Mouse (Mus musculus): ENCODE measurements around the gene Scn5a. TPM values are rescaled to one million over a fixed set of nuclear protein-coding genes. Genes with fewer than 3 reads are reported as not detected.

Gene Scn5a
- polyA plus RNA-seq, 1 experiment from 2014 or later = 0.22 TPM

DNA sequence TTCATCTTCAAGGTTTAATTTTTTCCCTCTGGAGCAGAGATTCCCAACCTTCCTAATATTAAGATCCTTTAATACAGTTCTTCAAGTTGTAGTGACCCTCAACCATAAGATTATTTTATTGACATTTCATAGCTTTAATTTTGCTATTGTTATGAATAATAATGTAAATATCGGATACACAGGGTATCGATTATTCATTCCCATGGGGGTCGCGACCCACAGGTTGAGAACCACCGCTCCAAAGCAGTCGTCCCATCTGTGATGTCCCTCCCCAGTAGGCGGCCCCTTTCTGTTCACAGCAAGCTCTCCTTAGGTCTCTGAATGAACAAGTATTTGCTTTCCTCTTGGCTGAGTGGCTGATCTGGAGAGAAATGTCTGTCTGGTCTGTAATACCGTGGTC lies 10.8 kb upstream of the Scn5a start:
- peaks cover 2% of the 10 kb centered on the region; the same call in 1 of the 2 replicates for H3K4me1 ChIP-seq (replicated peaks; ENCODE audit: control insufficient read depth, insufficient read depth, low read length)
- no peak overlapping the region for H3K27ac ChIP-seq (ENCODE audit: low read depth, low read length)
- no peak for ATAC-seq (ENCODE audit: low FRiP score)
- no peaks in the 10 kb centered on the region for H3K36me3 ChIP-seq (ENCODE audit: control insufficient read depth, insufficient read depth, low read length)
- DNase-seq (ENCODE audit: low spot score) = no peak
- WGBS = 90% methylated on average over 8 of the region's 8 CpGs
- H3K9me3 ChIP-seq (ENCODE audit: control insufficient read depth, low read length) = no peaks in the 10 kb centered on the region
- peaks cover 2% of the 10 kb centered on the region; the same call in 1 of the 2 replicates for H3K27me3 ChIP-seq (ENCODE audit: control insufficient read depth, insufficient read depth, low read length)
- no peak overlapping the region for H3K9ac ChIP-seq (ENCODE audit: low read depth, low read length)
- no peak overlapping the region for H3K4me3 ChIP-seq (ENCODE audit: low read depth, low read length)
- no peak overlapping the region for H3K4me2 ChIP-seq (replicated peaks; ENCODE audit: low read depth, low read length)

DNA sequence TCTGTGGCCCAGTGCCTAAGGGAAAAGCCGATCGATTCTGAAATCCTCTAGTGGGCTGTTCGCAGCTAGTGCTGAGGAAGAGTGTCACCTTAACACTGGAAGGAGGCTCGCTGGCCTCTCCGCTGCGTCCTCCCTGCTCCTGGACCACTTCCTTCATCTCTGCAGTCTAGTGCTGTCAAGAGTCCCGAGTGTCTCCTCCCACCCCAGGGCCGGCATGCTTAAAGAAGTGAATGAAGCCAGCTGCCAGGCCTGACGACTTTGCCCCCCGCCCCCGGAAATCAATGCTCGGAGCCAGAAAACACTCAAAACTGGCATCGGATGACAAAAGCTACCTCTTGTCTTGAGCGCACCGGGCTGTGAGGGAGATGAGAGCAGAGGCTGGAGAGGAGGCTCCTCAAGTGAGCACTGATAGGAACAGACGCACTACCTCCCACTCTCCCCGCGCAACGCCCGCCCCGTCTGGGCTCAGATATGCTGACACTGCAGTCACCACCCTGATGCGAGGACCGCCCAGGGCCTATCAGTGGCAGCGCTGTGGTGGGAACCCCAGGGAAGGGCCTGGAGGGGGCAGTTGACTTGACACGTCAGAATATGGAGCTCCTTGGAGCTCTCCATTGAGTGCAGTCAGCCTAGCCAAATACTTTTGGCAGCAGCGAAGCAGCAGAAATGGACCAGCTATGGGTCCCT lies 10.1 kb upstream of the Scn5a start:
- Histone ChIP-seq H3K36me3 (ENCODE audit: control insufficient read depth, insufficient read depth, low read length) (no peaks in the 10 kb centered on the region), H3K27me3 (ENCODE audit: control insufficient read depth, insufficient read depth, low read length) (peaks cover 2% of the 10 kb centered on the region; the same call in 1 of the 2 replicates), H3K4me2 (replicated peaks; ENCODE audit: low read depth, low read length) (no peak overlapping the region; the same call in 1 of the 2 replicates)

DNA sequence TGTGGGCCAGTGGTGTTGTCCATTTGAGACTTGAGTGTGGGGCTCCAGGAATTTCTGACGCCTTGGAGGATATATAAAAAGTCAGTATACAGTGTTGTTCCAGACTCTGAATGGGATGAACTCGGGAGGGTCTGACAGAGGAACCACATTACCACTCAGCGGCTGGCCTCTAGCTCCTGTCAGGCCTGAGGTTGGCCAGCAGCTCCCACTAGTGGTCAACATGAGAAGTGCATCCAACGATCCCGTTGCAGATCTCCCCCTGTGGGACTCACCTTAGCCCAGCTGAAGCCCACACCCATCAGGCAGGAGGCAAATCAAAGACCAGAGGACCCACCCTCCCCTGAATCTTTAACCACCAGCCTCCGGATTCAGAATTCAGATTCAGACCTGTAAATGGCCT lies 1.9 kb upstream of the Scn5a start:
- H3K27me3 ChIP-seq (ENCODE audit: control insufficient read depth, insufficient read depth, low read length) = peaks cover 51% of the 10 kb centered on the region
- no peak overlapping the region for H3K27ac ChIP-seq (ENCODE audit: low read depth, low read length)
- no peak overlapping the region for H3K9ac ChIP-seq (ENCODE audit: low read depth, low read length)
- no peaks in the 10 kb centered on the region for H3K9me3 ChIP-seq (ENCODE audit: control insufficient read depth, low read length)
- H3K4me3 ChIP-seq (ENCODE audit: low read depth, low read length) = no peak overlapping the region
- no peak overlapping the region for H3K4me2 ChIP-seq (replicated peaks; ENCODE audit: low read depth, low read length)
- ATAC-seq (ENCODE audit: low FRiP score) (0 out of 2 replicates have a peak, but pooled peaks have one; percentile 32), DNase-seq (ENCODE audit: low spot score) (peak; percentile 89)
- H3K4me1 ChIP-seq (replicated peaks; ENCODE audit: control insufficient read depth, insufficient read depth, low read length) = peaks cover 11% of the 10 kb centered on the region; the same call in 1 of the 2 replicates
- under 1% methylated on average over 6 of the region's 6 CpGs for WGBS
- no peaks in the 10 kb centered on the region for H3K36me3 ChIP-seq (ENCODE audit: control insufficient read depth, insufficient read depth, low read length)

More for the DNA sequence above, 10.1 kb upstream of the Scn5a start:
- Histone ChIP-seq H3K9ac (ENCODE audit: low read depth, low read length) (no peak overlapping the region), H3K4me1 (replicated peaks; ENCODE audit: control insufficient read depth, insufficient read depth, low read length) (peaks cover 2% of the 10 kb centered on the region; the same call in 1 of the 2 replicates), H3K9me3 (ENCODE audit: control insufficient read depth, low read length) (no peaks in the 10 kb centered on the region), H3K4me3 (ENCODE audit: low read depth, low read length) (no peak overlapping the region), H3K27ac (ENCODE audit: low read depth, low read length) (no peak overlapping the region)
- DNase-seq (ENCODE audit: low spot score) = no peak
- WGBS = 36% methylated on average over 26 of the region's 26 CpGs
- ATAC-seq (ENCODE audit: low FRiP score) = no peak

DNA sequence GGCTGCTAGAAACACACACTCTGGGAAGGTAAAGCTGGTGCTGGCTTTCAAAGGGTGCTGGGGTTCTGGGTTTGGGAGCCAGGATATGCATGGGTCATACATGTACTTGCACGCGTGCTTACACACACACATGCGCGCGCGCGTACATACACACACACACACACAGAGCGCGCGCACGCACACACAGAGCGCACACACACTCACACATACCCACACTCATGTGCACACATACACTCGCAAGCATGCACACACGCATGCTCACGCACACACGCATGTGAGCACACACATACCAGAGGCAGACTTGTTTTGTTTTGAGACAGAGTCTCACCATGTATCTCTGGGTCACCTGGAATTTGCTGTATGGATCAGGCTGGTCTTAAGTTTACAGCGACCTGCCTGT lies 1.4 kb upstream of the Scn5a start:
- no peak overlapping the region for H3K9ac ChIP-seq (ENCODE audit: low read depth, low read length)
- 86% methylated on average over 17 of the region's 17 CpGs for WGBS
- H3K4me3 ChIP-seq (ENCODE audit: low read depth, low read length) = no peak overlapping the region
- H3K4me1 ChIP-seq (replicated peaks; ENCODE audit: control insufficient read depth, insufficient read depth, low read length) = peaks cover 11% of the 10 kb centered on the region; the same call in 1 of the 2 replicates
- H3K9me3 ChIP-seq (ENCODE audit: control insufficient read depth, low read length) = no peaks in the 10 kb centered on the region
- no peak for ATAC-seq (ENCODE audit: low FRiP score)
- no peak for DNase-seq (ENCODE audit: low spot score)
- H3K27me3 ChIP-seq (ENCODE audit: control insufficient read depth, insufficient read depth, low read length) = peaks cover 56% of the 10 kb centered on the region
- H3K27ac ChIP-seq (ENCODE audit: low read depth, low read length) = no peak overlapping the region
- no peaks in the 10 kb centered on the region for H3K36me3 ChIP-seq (ENCODE audit: control insufficient read depth, insufficient read depth, low read length)
- no peak overlapping the region for H3K4me2 ChIP-seq (replicated peaks; ENCODE audit: low read depth, low read length)

DNA sequence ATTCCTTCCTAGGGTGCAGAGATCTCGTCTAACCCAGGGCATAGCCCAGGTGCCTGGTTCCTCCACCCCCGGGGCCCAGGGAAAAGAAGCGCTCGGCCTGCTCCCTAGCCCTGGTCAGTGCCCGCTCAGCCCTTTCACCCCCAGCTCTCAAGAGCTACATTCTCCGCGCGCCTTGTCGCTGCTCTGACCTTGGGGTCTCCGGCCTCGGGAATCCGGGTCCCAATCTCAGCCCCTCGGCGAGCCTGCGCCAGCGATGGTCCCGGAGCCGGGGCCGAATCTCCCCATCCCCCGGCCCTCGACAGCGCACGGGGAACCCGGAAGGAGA lies 543 bp downstream of the Scn5a start:
- no peak for ATAC-seq (ENCODE audit: low FRiP score)
- peaks cover 11% of the 10 kb centered on the region; the same call in 1 of the 2 replicates for H3K4me1 ChIP-seq (replicated peaks; ENCODE audit: control insufficient read depth, insufficient read depth, low read length)
- peak overlapping the region; percentile 47 for H3K4me3 ChIP-seq (ENCODE audit: low read depth, low read length)
- no peaks in the 10 kb centered on the region for H3K36me3 ChIP-seq (ENCODE audit: control insufficient read depth, insufficient read depth, low read length)
- peak overlapping the region; percentile 86 for H3K4me2 ChIP-seq (replicated peaks; ENCODE audit: low read depth, low read length)
- H3K9me3 ChIP-seq (ENCODE audit: control insufficient read depth, low read length) = no peaks in the 10 kb centered on the region
- 0% methylated on average over 23 of the region's 24 CpGs for WGBS
- no peak overlapping the region for H3K9ac ChIP-seq (ENCODE audit: low read depth, low read length)
- DNase-seq (ENCODE audit: low spot score) = no peak
- H3K27ac ChIP-seq (ENCODE audit: low read depth, low read length) = no peak overlapping the region
- H3K27me3 ChIP-seq (ENCODE audit: control insufficient read depth, insufficient read depth, low read length) = peaks cover 75% of the 10 kb centered on the region

DNA sequence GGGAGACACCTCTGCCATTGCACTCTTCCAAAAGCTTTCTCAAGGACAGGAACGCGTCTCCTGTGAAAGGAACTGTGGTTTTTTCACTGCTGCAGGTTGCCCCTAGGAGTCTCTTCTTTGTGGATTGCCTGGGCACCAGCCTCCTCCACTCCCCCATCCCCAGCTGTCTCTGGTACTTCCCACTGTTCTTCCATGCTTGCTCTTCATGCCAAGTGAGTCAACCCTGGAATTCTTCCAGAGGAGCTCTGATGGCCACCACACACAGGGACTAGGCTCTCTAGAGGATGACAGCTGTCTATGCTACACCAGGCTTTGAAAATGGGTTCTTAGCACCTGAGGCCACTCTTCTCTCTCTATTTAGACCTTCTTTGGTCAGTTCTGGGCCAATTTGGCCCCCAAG lies 1.8 kb downstream of the Scn5a start:
- no peak overlapping the region for H3K4me3 ChIP-seq (ENCODE audit: low read depth, low read length)
- H3K9ac ChIP-seq (ENCODE audit: low read depth, low read length) = no peak overlapping the region
- peaks cover 11% of the 10 kb centered on the region; the same call in 1 of the 2 replicates for H3K4me1 ChIP-seq (replicated peaks; ENCODE audit: control insufficient read depth, insufficient read depth, low read length)
- DNase-seq (ENCODE audit: low spot score) = no peak
- H3K27me3 ChIP-seq (ENCODE audit: control insufficient read depth, insufficient read depth, low read length) = peaks cover 88% of the 10 kb centered on the region
- H3K4me2 ChIP-seq (replicated peaks; ENCODE audit: low read depth, low read length) = no peak overlapping the region
- WGBS = 94% methylated on average over 2 of the region's 2 CpGs
- no peak for ATAC-seq (ENCODE audit: low FRiP score)
- no peak overlapping the region for H3K27ac ChIP-seq (ENCODE audit: low read depth, low read length)
- H3K36me3 ChIP-seq (ENCODE audit: control insufficient read depth, insufficient read depth, low read length) = no peaks in the 10 kb centered on the region
- no peaks in the 10 kb centered on the region for H3K9me3 ChIP-seq (ENCODE audit: control insufficient read depth, low read length)

DNA sequence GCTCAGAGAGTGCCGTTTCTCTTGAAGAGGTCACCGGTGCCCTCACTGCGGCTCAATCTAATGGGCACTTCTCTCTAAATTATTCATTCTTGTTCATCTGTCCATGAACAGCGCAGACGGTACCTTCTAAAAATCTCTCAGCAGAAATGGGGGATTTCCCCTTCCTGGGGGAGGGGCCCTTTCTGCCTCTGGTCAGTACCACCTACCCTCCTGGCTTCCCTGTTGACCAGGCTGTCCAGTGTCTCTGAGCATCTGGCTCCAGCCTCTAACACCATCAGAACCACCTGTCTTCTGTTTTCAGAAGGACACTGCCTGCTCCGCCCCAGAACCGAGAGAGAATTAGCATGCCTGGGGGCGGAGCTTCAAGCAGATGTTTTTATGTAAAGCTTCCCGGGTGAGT lies 3.1 kb downstream of the Scn5a start:
- no peaks in the 10 kb centered on the region for H3K9me3 ChIP-seq (ENCODE audit: control insufficient read depth, low read length)
- no peak overlapping the region for H3K4me2 ChIP-seq (replicated peaks; ENCODE audit: low read depth, low read length)
- no peak overlapping the region for H3K4me3 ChIP-seq (ENCODE audit: low read depth, low read length)
- ATAC-seq (ENCODE audit: low FRiP score) (no peak), DNase-seq (ENCODE audit: low spot score) (no peak)
- peaks cover 98% of the 10 kb centered on the region for H3K27me3 ChIP-seq (ENCODE audit: control insufficient read depth, insufficient read depth, low read length)
- H3K4me1 ChIP-seq (replicated peaks; ENCODE audit: control insufficient read depth, insufficient read depth, low read length) = peaks cover 18% of the 10 kb centered on the region
- 48% methylated on average over 9 of the region's 9 CpGs for WGBS
- H3K36me3 ChIP-seq (ENCODE audit: control insufficient read depth, insufficient read depth, low read length) = no peaks in the 10 kb centered on the region
- no peak overlapping the region for H3K9ac ChIP-seq (ENCODE audit: low read depth, low read length)
- no peak overlapping the region for H3K27ac ChIP-seq (ENCODE audit: low read depth, low read length)

DNA sequence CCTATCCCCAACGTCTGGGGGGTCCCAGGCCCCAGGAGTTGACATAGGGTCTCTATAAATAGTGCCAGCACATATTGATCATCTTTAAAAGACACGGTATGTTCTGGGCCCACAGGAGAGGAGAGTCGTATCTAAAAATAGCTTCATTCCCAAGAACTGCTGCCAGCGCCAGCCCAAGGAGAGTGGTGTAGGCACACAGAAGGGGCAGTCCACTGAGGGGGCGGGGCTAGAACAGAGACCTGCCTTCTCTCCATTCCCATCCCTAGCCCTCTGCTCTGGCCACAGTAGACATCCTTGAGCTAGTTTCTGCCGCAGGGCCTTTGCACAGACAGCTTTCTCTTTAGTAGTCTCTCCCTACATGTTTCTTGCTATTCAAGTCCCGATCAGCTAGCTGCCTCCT lies 4.5 kb downstream of the Scn5a start:
- WGBS = 84% methylated on average over 7 of the region's 7 CpGs
- no peaks in the 10 kb centered on the region for H3K36me3 ChIP-seq (ENCODE audit: control insufficient read depth, insufficient read depth, low read length)
- H3K4me3 ChIP-seq (ENCODE audit: low read depth, low read length) = no peak overlapping the region
- no peak overlapping the region for H3K9ac ChIP-seq (ENCODE audit: low read depth, low read length)
- DNase-seq (ENCODE audit: low spot score) (no peak), ATAC-seq (ENCODE audit: low FRiP score) (no peak)
- H3K4me1 ChIP-seq (replicated peaks; ENCODE audit: control insufficient read depth, insufficient read depth, low read length) = peaks cover 18% of the 10 kb centered on the region
- H3K27me3 ChIP-seq (ENCODE audit: control insufficient read depth, insufficient read depth, low read length) = peaks cover 100% of the 10 kb centered on the region
- H3K4me2 ChIP-seq (replicated peaks; ENCODE audit: low read depth, low read length) = no peak overlapping the region
- no peak overlapping the region for H3K27ac ChIP-seq (ENCODE audit: low read depth, low read length)
- H3K9me3 ChIP-seq (ENCODE audit: control insufficient read depth, low read length) = no peaks in the 10 kb centered on the region

DNA sequence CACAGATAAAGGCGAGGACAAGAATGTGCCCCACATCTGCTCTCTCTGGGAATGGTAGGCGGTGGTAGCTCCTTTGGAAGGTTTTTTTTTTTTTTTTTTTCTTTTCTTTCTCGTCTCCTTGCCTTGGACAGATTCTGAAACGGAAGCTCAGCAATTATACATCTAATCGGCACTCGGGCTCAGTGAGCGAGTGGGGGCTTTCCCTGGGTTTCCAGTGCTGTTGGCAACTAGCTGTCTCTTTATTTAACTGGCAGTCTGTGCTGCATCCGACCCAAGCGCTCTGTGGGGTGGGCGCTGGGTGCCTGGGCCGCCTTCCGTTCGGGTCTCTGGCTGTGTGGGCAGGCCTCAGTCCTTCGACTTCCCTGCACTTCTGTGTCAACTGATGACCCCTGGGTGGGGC lies 5.8 kb downstream of the Scn5a start:
- no peak overlapping the region for H3K4me3 ChIP-seq (ENCODE audit: low read depth, low read length)
- no peaks in the 10 kb centered on the region for H3K36me3 ChIP-seq (ENCODE audit: control insufficient read depth, insufficient read depth, low read length)
- no peak overlapping the region for H3K9ac ChIP-seq (ENCODE audit: low read depth, low read length)
- no peak for ATAC-seq (ENCODE audit: low FRiP score)
- H3K27me3 ChIP-seq (ENCODE audit: control insufficient read depth, insufficient read depth, low read length) = peaks cover 99% of the 10 kb centered on the region
- WGBS = 47% methylated on average over 14 of the region's 14 CpGs
- no peak overlapping the region for H3K4me2 ChIP-seq (replicated peaks; ENCODE audit: low read depth, low read length)
- no peak for DNase-seq (ENCODE audit: low spot score)
- peaks cover 7% of the 10 kb centered on the region for H3K4me1 ChIP-seq (replicated peaks; ENCODE audit: control insufficient read depth, insufficient read depth, low read length)
- H3K9me3 ChIP-seq (ENCODE audit: control insufficient read depth, low read length) = no peaks in the 10 kb centered on the region
- no peak overlapping the region for H3K27ac ChIP-seq (ENCODE audit: low read depth, low read length)
